Mouse (Mus musculus) mature B cell (primary cell): ENCODE measurements at regions not wholly inside any gene's neighbourhood (a gene's known extent, or its start where the extent isn't known, plus 50 kb on each side); places are given as distances from the start of the nearest gene placed in this dataset.

Experiments
- in situ Hi-C: fragments of 300-500 bp; cut with MboI; formaldehyde crosslinking; loops from 2 replicates; pipeline ENCODE4 v1.14.3; 2019

- in situ Hi-C loops: no loop called here
Observed at GRCm38 (mm10) chr17:82731561-82731960, 483.5 kb upstream of the Pkdcc start.

- in situ Hi-C loops: no loop called here
Observed at GRCm38 (mm10) chr17:82742445-82742844, 472.6 kb upstream of the Pkdcc start.

GRCm38 (mm10) chr17:82757400-82757799 is 457.7 kb upstream of the Pkdcc start:
- in situ Hi-C loops: no loop called here

GRCm38 (mm10) chr17:82779096-82779495 is 436.0 kb upstream of the Pkdcc start:
- in situ Hi-C loops: no loop called here

GRCm38 (mm10) chr17:82822129-82822528 is 393.0 kb upstream of the Pkdcc start:
- in situ Hi-C loops: no loop called here

- in situ Hi-C loops: no loop called here
Observed at GRCm38 (mm10) chr17:82824057-82824456, 391.0 kb upstream of the Pkdcc start.

GRCm38 (mm10) chr17:82824619-82825018 is 390.5 kb upstream of the Pkdcc start:
- in situ Hi-C loops: no loop called here

- in situ Hi-C loops: no loop called here
Observed at GRCm38 (mm10) chr17:82827170-82827569, 387.9 kb upstream of the Pkdcc start.

- in situ Hi-C loops: no loop called here
Observed at GRCm38 (mm10) chr17:82827841-82828240, 387.3 kb upstream of the Pkdcc start.

GRCm38 (mm10) chr17:82828434-82828997 is 386.6 kb upstream of the Pkdcc start:
- in situ Hi-C loops: no loop called here

GRCm38 (mm10) chr17:82829415-82829814 is 385.7 kb upstream of the Pkdcc start:
- in situ Hi-C loops: no loop called here

- in situ Hi-C loops: no loop called here
Observed at GRCm38 (mm10) chr17:82834177-82834576, 380.9 kb upstream of the Pkdcc start.

GRCm38 (mm10) chr17:82836115-82836514 is 379.0 kb upstream of the Pkdcc start:
- in situ Hi-C loops: no loop called here

- in situ Hi-C loops: no loop called here
Observed at GRCm38 (mm10) chr17:82846776-82847494, 368.2 kb upstream of the Pkdcc start.

- in situ Hi-C loops: no loop called here
Observed at GRCm38 (mm10) chr17:82857199-82858147, 357.6 kb upstream of the Pkdcc start.

- in situ Hi-C loops: no loop called here
Observed at GRCm38 (mm10) chr17:82860391-82860790, 354.7 kb upstream of the Pkdcc start.

GRCm38 (mm10) chr17:82860966-82861365 is 354.1 kb upstream of the Pkdcc start:
- in situ Hi-C loops: no loop called here

GRCm38 (mm10) chr17:82877131-82877530 is 338.0 kb upstream of the Pkdcc start:
- in situ Hi-C loops: no loop called here

GRCm38 (mm10) chr17:82900602-82901001 is 314.5 kb upstream of the Pkdcc start:
- in situ Hi-C loops: no loop called here

- in situ Hi-C loops: no loop called here
Observed at GRCm38 (mm10) chr17:82901098-82901891, 313.8 kb upstream of the Pkdcc start.

GRCm38 (mm10) chr17:82904961-82905360 is 310.1 kb upstream of the Pkdcc start:
- in situ Hi-C loops: no loop called here

GRCm38 (mm10) chr17:82905483-82905882 is 309.6 kb upstream of the Pkdcc start:
- in situ Hi-C loops: no loop called here
